Mouse (Mus musculus) c-Kit-positive CD71-negative TER-119-negative erythroid progenitor cells, embryonic 14.5 days (primary cell): Measurements from ENCODE around the gene Itgb7.

ENCODE experiments used
- DNase-seq: peaks from one replicate; pipeline ENCODE4 v3.0.0-alpha.2; 2013; ENCODE audit warnings: low read depth

The Itgb7 gene

GRCm38 (mm10) chr15:102193652-102194051 lies 38.1 kb downstream of the Itgb7 start:
- no peak for DNase-seq

GRCm38 (mm10) chr15:102192820-102193386 lies 38.8 kb downstream of the Itgb7 start:
- DNase-seq: no peak

GRCm38 (mm10) chr15:102192271-102192812 lies 39.4 kb downstream of the Itgb7 start:
- DNase-seq: no peak

GRCm38 (mm10) chr15:102191699-102192098 lies 40.0 kb downstream of the Itgb7 start:
- no peak for DNase-seq

GRCm38 (mm10) chr15:102188883-102189282 lies 42.9 kb downstream of the Itgb7 start:
- no peak for DNase-seq

- DNase-seq: no peak
Observed at GRCm38 (mm10) chr15:102188096-102188495, 43.6 kb downstream of the Itgb7 start.

- DNase-seq: no peak
Observed at GRCm38 (mm10) chr15:102186239-102186638, 45.5 kb downstream of the Itgb7 start.

GRCm38 (mm10) chr15:102183076-102183475 lies 48.7 kb downstream of the Itgb7 start:
- no peak for DNase-seq

GRCm38 (mm10) chr15:102179924-102180323 lies 51.8 kb downstream of the Itgb7 start:
- no peak for DNase-seq

GRCm38 (mm10) chr15:102179106-102179505 lies 52.6 kb downstream of the Itgb7 start:
- no peak for DNase-seq

- peak; percentile 68 for DNase-seq
Observed at GRCm38 (mm10) chr15:102178279-102178678, 53.5 kb downstream of the Itgb7 start.

- DNase-seq: no peak
Observed at GRCm38 (mm10) chr15:102177417-102177816, 54.3 kb downstream of the Itgb7 start.

- no peak for DNase-seq
Observed at GRCm38 (mm10) chr15:102176571-102177316, 55.0 kb downstream of the Itgb7 start.

- no peak for DNase-seq
Observed at GRCm38 (mm10) chr15:102175736-102176319, 55.9 kb downstream of the Itgb7 start.

- DNase-seq: no peak
Observed at GRCm38 (mm10) chr15:102173581-102173980, 58.2 kb downstream of the Itgb7 start.

- no peak for DNase-seq
Observed at GRCm38 (mm10) chr15:102169064-102169463, 62.7 kb downstream of the Itgb7 start.

- DNase-seq: no peak
Observed at GRCm38 (mm10) chr15:102167620-102168021, 64.1 kb downstream of the Itgb7 start.
